Mouse (Mus musculus) brain, embryonic 14.5 days (tissue): Measurements from ENCODE around the gene Acacb.

Source experiments
- CTCF ChIP-seq: fragments of 200-500 bp; IDR thresholded peaks from 2 replicates; pipeline ENCODE4 v1.5.1; 2012; ENCODE audit warnings: inconsistent platforms, mild to moderate bottlenecking, moderate library complexity, borderline replicate concordance; ENCODE audit not compliant: insufficient read depth, insufficient read length; ENCODE audit errors: extremely low read depth
- POLR2A ChIP-seq: fragments of 200-500 bp; IDR thresholded peaks from 2 replicates; pipeline ENCODE4 v1.6.1; 2012; ENCODE audit warnings: mild to moderate bottlenecking, inconsistent platforms, borderline replicate concordance; ENCODE audit not compliant: poor library complexity, insufficient read depth, insufficient read length, severe bottlenecking; ENCODE audit errors: extremely low read depth

- peak; percentile 24; the same call in 1 of the 2 replicates for TF ChIP-seq CTCF
- no peak for TF ChIP-seq POLR2A
Observed at GRCm38 (mm10) chr5:114162106-114162815, 15.9 kb downstream of the Acacb start.
